Mouse (Mus musculus): ENCODE results near the gene Kcnab3. TPM values are rescaled to one million over a fixed set of nuclear protein-coding genes. Genes with fewer than 3 reads are reported as not detected.

Kcnab3 gene
- 2.2 to 4.6 TPM (median 3.0 TPM) in 4 replicates for total RNA-seq (2023)

DNA sequence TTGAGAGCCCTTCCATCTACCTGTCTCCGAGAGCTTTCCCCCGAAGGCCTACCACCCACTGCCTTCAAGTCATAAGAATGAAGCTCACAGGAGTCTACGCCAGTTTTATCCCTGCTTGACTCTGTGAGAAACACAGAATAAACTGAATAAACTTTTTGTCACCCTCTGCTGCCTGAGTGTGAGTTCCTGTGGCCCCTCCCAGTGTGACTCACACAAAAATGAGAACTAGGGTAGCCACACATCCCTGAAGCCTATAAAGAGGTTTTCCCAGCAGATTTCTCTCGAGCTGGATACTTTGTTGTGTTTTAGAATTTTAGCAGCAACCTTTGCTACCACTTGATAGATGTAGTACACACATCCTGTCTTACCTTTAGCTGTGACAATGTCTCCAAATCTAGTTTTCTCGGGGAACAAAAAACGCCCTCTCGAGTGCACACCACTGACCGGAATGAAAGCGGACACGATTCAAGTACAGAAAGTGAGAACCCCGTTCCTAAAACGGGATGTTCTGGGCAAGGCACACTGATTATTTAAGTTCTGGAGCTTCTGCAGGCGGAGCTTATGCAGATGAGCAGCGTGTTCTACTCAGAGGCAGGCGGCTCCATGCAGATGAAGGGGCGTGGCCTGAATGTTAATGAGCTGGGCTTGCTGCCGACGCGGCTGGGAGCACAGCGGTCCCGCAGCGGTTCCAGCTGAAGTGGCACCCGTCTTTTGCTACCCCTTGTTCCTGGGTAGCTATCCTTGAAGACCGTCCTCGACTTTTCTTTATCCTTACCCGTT is at the start of gene Kcnab3:
TSS of gene Kcnab3 (plus strand) at position 631 of the 780 bp plus-strand sequence.

DNA sequence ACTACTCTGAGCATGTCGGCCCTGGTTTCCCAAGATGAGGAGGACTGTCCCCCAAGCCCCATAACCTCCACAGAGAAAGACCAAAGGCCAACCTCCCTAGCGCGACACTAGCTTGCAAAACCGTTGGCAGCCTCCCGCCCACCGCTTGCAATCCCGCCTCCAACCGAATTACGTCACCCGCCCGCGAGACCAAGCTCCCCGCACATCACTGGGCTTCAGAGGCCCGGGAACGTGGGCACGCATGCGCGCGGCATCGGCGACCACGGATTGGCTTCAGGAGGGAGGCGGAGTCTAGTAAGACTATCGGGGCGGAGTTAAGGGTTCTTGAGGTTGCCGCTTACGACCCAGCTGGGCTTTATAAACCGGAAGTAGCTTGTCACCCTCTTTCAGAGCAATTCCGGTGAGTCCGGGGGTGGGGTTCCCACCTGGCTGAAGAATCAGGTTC is 2.4 kb upstream of the Kcnab3 start, which contains the start of the genes Cntrob and Trappc1:
TSS of gene Cntrob (minus strand) at position 109 of the 445 bp plus-strand sequence.
TSS of gene Trappc1 (plus strand) at position 314 of the 445 bp plus-strand sequence.

DNA sequence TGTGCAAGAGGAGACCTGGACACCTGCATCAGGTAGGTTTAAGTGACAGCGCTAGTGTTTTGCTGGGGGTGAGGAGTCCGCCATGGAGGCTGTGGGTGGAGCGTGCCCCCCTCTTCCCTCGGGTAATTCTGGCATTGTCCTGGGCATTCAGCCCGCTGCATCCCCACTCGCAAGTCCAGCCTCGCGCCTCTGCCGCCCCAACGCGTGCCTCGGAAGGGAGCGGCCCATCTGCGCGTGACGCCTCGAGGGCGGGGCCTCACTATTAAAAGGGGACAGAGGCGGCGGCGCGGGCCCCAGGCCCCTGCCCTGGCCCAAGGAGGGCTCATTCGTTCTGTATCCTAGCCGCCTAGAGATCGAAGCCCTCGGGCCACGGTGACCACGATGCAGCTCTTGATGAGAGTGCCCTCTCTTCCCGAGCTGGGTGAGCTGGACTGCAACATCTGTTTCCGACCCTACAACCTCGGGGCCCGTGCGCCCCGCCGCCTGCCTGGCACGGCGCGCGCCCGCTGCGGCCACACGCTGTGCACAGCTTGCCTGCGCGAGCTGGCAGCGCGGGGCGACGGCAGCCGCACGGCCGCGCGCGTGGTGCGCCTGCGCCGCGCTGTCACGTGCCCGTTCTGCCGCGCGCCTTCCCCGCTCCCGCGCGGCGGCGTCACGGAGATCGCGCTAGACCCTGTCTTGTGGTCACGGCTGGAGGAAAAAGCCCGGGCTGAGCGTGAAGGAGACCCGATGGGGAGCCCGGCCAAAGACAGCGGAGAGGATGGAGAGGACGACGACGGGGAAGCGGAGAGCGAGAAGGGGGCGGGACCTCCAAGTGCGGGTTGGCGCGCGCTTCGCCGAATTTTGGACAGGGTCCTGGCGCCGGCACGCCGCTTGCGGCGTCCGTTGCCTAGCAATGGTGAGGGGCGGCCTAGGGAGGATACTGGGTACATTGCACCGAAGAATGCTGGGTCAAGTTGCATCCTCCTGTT is 14.4 kb downstream of the Kcnab3 start, which contains the start of gene Rnf227:
TSS of gene Rnf227 (plus strand) at position 301 of the 971 bp plus-strand sequence.

GRCm38 (mm10) chr11:69369215-69369989 is 43.3 kb downstream of the Kcnab3 start, which contains the start of gene Chd3:
TSS of gene Chd3 (minus strand) at chr11:69369406.

Other genes starting within 250 kb of the Kcnab3 start
- gene Vamp2, start 237.8 kb upstream of the Kcnab3 start, total RNA-seq (2023), result 445 to 472 TPM (median 459 TPM) in 4 replicates
- 846 to 879 TPM (median 871 TPM) in 4 replicates for gene Per1, start 231.0 kb upstream of the Kcnab3 start, total RNA-seq (2023)
- 0.42 TPM in 1 of 4 replicates, not detected in the others for gene Hes7, start 205.9 kb upstream of the Kcnab3 start, total RNA-seq (2023)
- not detected in 4 replicates for gene 9130213A22Rik, start 203.7 kb upstream of the Kcnab3 start, total RNA-seq (2023)
- gene Aloxe3, start 200.4 kb upstream of the Kcnab3 start, total RNA-seq (2023), result 1.5 to 3.1 TPM (median 2.2 TPM) in 4 replicates
- not detected in 4 replicates for gene Alox12b, start 169.3 kb upstream of the Kcnab3 start, total RNA-seq (2023)
- not detected in 4 replicates for gene Alox8, start 128.4 kb upstream of the Kcnab3 start, total RNA-seq (2023)
- not detected in 4 replicates for gene Gucy2e, start 89.2 kb upstream of the Kcnab3 start, total RNA-seq (2023)
- gene Cntrob, start 2.5 kb upstream of the Kcnab3 start, total RNA-seq (2023), result 26.8 to 32.9 TPM (median 27.4 TPM) in 4 replicates
- gene Trappc1, start 2.3 kb upstream of the Kcnab3 start, total RNA-seq (2023), result 30.7 to 42.7 TPM (median 37.7 TPM) in 4 replicates
- 2.4 to 4.6 TPM (median 3.1 TPM) in 4 replicates for gene Rnf227, start 14.2 kb downstream of the Kcnab3 start, total RNA-seq (2023)
- 335 to 369 TPM (median 343 TPM) in 4 replicates for gene Chd3, start 43.1 kb downstream of the Kcnab3 start, total RNA-seq (2023)
- gene Naa38, start 69.2 kb downstream of the Kcnab3 start, total RNA-seq (2023), result 34.9 to 49.9 TPM (median 39.5 TPM) in 4 replicates
- 40.5 to 48.7 TPM (median 44.6 TPM) in 4 replicates for gene Cyb5d1, start 69.4 kb downstream of the Kcnab3 start, total RNA-seq (2023)
- gene Tmem88, start 72.0 kb downstream of the Kcnab3 start, total RNA-seq (2023), result 11.6 to 18.4 TPM (median 15.3 TPM) in 4 replicates
- 404 to 430 TPM (median 420 TPM) in 4 replicates for gene Kdm6b, start 87.4 kb downstream of the Kcnab3 start, total RNA-seq (2023)
- 0.03 TPM in 1 of 4 replicates, not detected in the others for gene Dnah2, start 222.9 kb downstream of the Kcnab3 start, total RNA-seq (2023)
- gene Efnb3, start 233.9 kb downstream of the Kcnab3 start, total RNA-seq (2023), result 0.18 to 0.66 TPM (median 0.35 TPM) in 4 replicates